Comparison of ENCODE assay signal across 19 mouse cellular contexts in the genomic region with DNA sequence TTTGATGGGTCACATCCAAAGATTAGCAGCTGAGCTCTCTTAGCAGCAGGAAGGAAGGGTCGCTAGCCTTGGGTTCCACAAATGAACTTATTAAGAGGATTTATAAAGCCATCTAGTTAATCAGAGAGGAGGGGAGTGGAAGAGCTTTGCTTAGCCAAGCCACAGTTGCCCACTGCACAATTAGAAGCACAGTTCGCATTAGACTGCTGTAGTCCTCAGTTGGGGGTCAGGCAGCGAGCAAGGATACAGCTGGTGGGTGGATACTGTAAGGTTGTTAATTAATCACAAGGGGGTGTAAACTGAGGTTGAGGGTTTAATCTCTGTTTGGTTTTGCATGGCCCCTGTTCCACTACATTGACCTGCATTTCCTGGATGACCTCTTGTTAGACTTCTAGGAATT.
DNase-seq lines count a peak whose midpoint lies in the region; ATAC-seq and TF ChIP-seq lines count a peak whose summit lies in the region.
"Had no signal": no experiment of that assay in that cellular context is flagged by ENCODE, and none has a peak within 500 bp of the region (broad histone marks: within the 10 kb centered on the region; RNA-seq: fewer than 3 reads in every experiment).

No protein-coding gene starts in this region.

- no peaks in the 10 kb centered on the region for H3K27me3 ChIP-seq in forebrain, embryonic 14.5 days (replicated peaks; ENCODE audit: control insufficient read depth, insufficient read depth, low read length)
- no peaks in the 10 kb centered on the region for H3K27me3 ChIP-seq in forebrain, postnatal 0 days (ENCODE audit: insufficient read depth, low read length)
- no peaks in the 10 kb centered on the region for H3K27me3 ChIP-seq in kidney, embryonic 16.5 days (ENCODE audit: insufficient read depth, low read length)
- no peaks in the 10 kb centered on the region for H3K27me3 ChIP-seq in neural tube, embryonic 14.5 days (ENCODE audit: control insufficient read depth, insufficient read depth, low read length)
- H3K27me3 ChIP-seq: CH12.LX; heart, embryonic 12.5 days; intestine, embryonic 15.5 days had no signal

- H3K9me3 ChIP-seq in forebrain, embryonic 14.5 days (replicated peaks; ENCODE audit: control insufficient read depth, low read length) = no peaks in the 10 kb centered on the region
- no peaks in the 10 kb centered on the region for H3K9me3 ChIP-seq in forebrain, postnatal 0 days (ENCODE audit: low read length)
- H3K9me3 ChIP-seq in kidney, embryonic 16.5 days (ENCODE audit: low read length) = no peaks in the 10 kb centered on the region
- H3K9me3 ChIP-seq in neural tube, embryonic 14.5 days (ENCODE audit: control insufficient read depth, low read length) = no peaks in the 10 kb centered on the region
- H3K9me3 ChIP-seq: embryonic facial prominence, embryonic 10.5 days; intestine, embryonic 15.5 days had no signal

- no peaks in the 10 kb centered on the region for H3K36me3 ChIP-seq in forebrain, embryonic 14.5 days (ENCODE audit: control insufficient read depth, insufficient read depth, low read length)
- no peaks in the 10 kb centered on the region for H3K36me3 ChIP-seq in forebrain, postnatal 0 days (ENCODE audit: insufficient read depth)
- H3K36me3 ChIP-seq in kidney, embryonic 16.5 days (ENCODE audit: insufficient read depth, low read length) = no peaks in the 10 kb centered on the region
- H3K36me3 ChIP-seq in neural tube, embryonic 14.5 days (ENCODE audit: control insufficient read depth, insufficient read depth, low read length) = no peaks in the 10 kb centered on the region
- H3K36me3 ChIP-seq: embryonic facial prominence, embryonic 10.5 days; heart, embryonic 12.5 days; intestine, embryonic 15.5 days had no signal

- WGBS in forebrain, embryonic 14.5 days = 28% methylated on average over 3 of the region's 3 CpGs
- 27% methylated on average over 3 of the region's 3 CpGs for WGBS in forebrain, postnatal 0 days
- WGBS in kidney, embryonic 16.5 days = 27% methylated on average over 3 of the region's 3 CpGs
- WGBS in neural tube, embryonic 14.5 days = 18% methylated on average over 3 of the region's 3 CpGs

- no peak overlapping the region for H3K4me2 ChIP-seq in forebrain, embryonic 14.5 days (ENCODE audit: low read length)
- H3K4me2 ChIP-seq in forebrain, postnatal 0 days (ENCODE audit: low read depth) = no peak overlapping the region
- no peak overlapping the region for H3K4me2 ChIP-seq in kidney, embryonic 16.5 days (replicated peaks; ENCODE audit: low read depth, low read length)
- no peak overlapping the region for H3K4me2 ChIP-seq in neural tube, embryonic 14.5 days (ENCODE audit: low read depth, low read length)
- H3K4me2 ChIP-seq: heart, embryonic 12.5 days; intestine, embryonic 15.5 days had no signal

- TF ChIP-seq CTCF in forebrain, postnatal 0 days (IDR thresholded peaks at IDR 0.05; ENCODE audit: low read depth) = no peak

- no peak overlapping the region for H3K9ac ChIP-seq in forebrain, embryonic 14.5 days (ENCODE audit: low read length)
- no peak overlapping the region for H3K9ac ChIP-seq in forebrain, postnatal 0 days
- H3K9ac ChIP-seq in kidney, embryonic 16.5 days (replicated peaks; ENCODE audit: low read length) = no peak overlapping the region
- no peak overlapping the region for H3K9ac ChIP-seq in neural tube, embryonic 14.5 days (replicated peaks; ENCODE audit: low read depth, low read length)
- H3K9ac ChIP-seq: heart, embryonic 12.5 days; intestine, embryonic 15.5 days had no signal

- H3K27ac ChIP-seq in forebrain, embryonic 14.5 days (ENCODE audit: low read depth, low read length) = no peak overlapping the region
- no peak overlapping the region for H3K27ac ChIP-seq in forebrain, postnatal 0 days (ENCODE audit: low read depth, low read length)
- no peak overlapping the region for H3K27ac ChIP-seq in kidney, embryonic 16.5 days (ENCODE audit: low read length)
- H3K27ac ChIP-seq in neural tube, embryonic 14.5 days (ENCODE audit: low read depth, low read length) = no peak overlapping the region
- H3K27ac ChIP-seq: embryonic facial prominence, embryonic 10.5 days; hindbrain, embryonic 10.5 days; intestine, embryonic 15.5 days had no signal

- H3K4me3 ChIP-seq in forebrain, embryonic 14.5 days (ENCODE audit: low read depth, low read length) = no peak overlapping the region
- H3K4me3 ChIP-seq in forebrain, postnatal 0 days (ENCODE audit: low read depth, low read length) = no peak overlapping the region
- H3K4me3 ChIP-seq in kidney, embryonic 16.5 days (ENCODE audit: low read length) = no peak overlapping the region
- H3K4me3 ChIP-seq in neural tube, embryonic 14.5 days (ENCODE audit: low read depth, low read length) = no peak overlapping the region
- H3K4me3 ChIP-seq: embryonic facial prominence, embryonic 10.5 days; heart, embryonic 12.5 days; hindbrain, embryonic 10.5 days; intestine, embryonic 15.5 days had no signal

- peaks cover 16% of the 10 kb centered on the region for H3K4me1 ChIP-seq in forebrain, embryonic 14.5 days (ENCODE audit: control insufficient read depth, insufficient read depth, low read length)
- no peaks in the 10 kb centered on the region for H3K4me1 ChIP-seq in forebrain, postnatal 0 days (ENCODE audit: insufficient read depth)
- no peaks in the 10 kb centered on the region for H3K4me1 ChIP-seq in kidney, embryonic 16.5 days (ENCODE audit: insufficient read depth, low read length)
- H3K4me1 ChIP-seq in neural tube, embryonic 14.5 days (ENCODE audit: control insufficient read depth, insufficient read depth, low read length) = peaks cover 8% of the 10 kb centered on the region; the same call in 1 of the 2 replicates
- H3K4me1 ChIP-seq: embryonic facial prominence, embryonic 10.5 days; heart, embryonic 12.5 days; hindbrain, embryonic 10.5 days; intestine, embryonic 15.5 days had no signal

- no peak for ATAC-seq in forebrain, embryonic 14.5 days
- no peak for ATAC-seq in forebrain, postnatal 0 days
- ATAC-seq in kidney, embryonic 16.5 days (ENCODE audit: low FRiP score, low TSS enrichment) = peak; percentile 67; the same call in 1 of the 2 replicates
- ATAC-seq in neural tube, embryonic 14.5 days (ENCODE audit: low read depth) = peak; percentile 54; the same call in 1 of the 2 replicates
- ATAC-seq: activated CD4-positive, CD25-positive, alpha-beta regulatory T cell, adult 4 months; intestine, embryonic 15.5 days; Patski had no signal

- peak; percentile 36 for DNase-seq in forebrain, embryonic 14.5 days (ENCODE audit: low spot score)
- DNase-seq in forebrain, postnatal 0 days = no peak
- DNase-seq in kidney, postnatal 14 days = no peak
- no peak for DNase-seq in neural tube, embryonic 10.5 days (ENCODE audit: extremely low spot score, low spot score)
- peak; percentile 72 for DNase-seq in retina, postnatal 1 day
- DNase-seq in lung, adult 18-20 months = no peak
- DNase-seq: adrenal gland, postnatal 14 days; cerebellum, adult 18-20 months; cerebellum, adult 9-11 months; gastrocnemius, postnatal 14 days had no signal

Comparison
In these comparisons a context has a peak if more than half of its experiments do, and no peak if none do; other contexts are left out.
1. DNase-seq: peak in forebrain, embryonic 14.5 days (single experiment) and retina, postnatal 1 day (single experiment); none in forebrain, postnatal 0 days (single experiment), kidney, postnatal 14 days (single experiment), neural tube, embryonic 10.5 days (single experiment) and lung, adult 18-20 months (0 of 2).
2. ATAC-seq: peak in kidney, embryonic 16.5 days (single experiment) and neural tube, embryonic 14.5 days (single experiment); none in forebrain, embryonic 14.5 days (single experiment) and forebrain, postnatal 0 days (single experiment).